Mouse (Mus musculus): Measurements from ENCODE around the gene Kcnma1.

DNA sequence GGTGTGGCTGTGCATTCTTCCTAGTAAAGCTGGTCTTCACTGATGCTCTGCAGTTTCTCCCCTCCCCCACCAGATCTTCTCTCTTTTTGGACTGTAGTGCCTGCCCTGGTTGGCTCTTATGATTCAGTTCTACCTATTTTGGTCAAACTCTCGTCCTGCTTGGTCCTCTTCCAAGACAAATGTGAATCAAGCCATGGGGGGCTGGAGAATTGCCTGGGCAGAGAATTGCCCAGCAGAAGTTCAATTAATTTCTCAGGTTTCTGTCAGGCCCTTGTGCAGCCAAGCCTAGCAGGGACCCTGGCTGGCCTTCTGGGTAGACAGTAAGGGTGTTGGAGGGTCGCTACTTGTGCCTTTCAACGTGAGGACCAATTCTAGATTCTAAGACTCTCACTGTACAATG lies 17.9 kb upstream of the Kcnma1 start:
- TF ChIP-seq CTCF (IDR thresholded peaks at IDR 0.05; ENCODE audit: low read depth, low read length), result no peak
- TF ChIP-seq POLR2A (IDR thresholded peaks at IDR 0.05; ENCODE audit: extremely low read depth, insufficient read depth, low read length), result no peak

Measured in liver, adult 2 months (tissue).